Mouse (Mus musculus) adrenal gland, postnatal 10 days (tissue): Measurements from ENCODE around the gene Polr3f. TPM values are rescaled to one million over a fixed set of nuclear protein-coding genes. Genes with fewer than 3 reads are reported as not detected.
A peak's percentile ranks its signal among the peaks of the same experiment; 100 is the strongest.

Experiments used
- DNase-seq: peaks from one replicate; pipeline ENCODE4 v3.0.0; 2021; ENCODE audit warnings: mixed read lengths
- long read RNA-seq, 2 experiments: library from polyadenylated mRNA; stranded (forward); transcript quantifications; one replicate each; pipeline ENCODE4 v2.0.0; 2021
- total RNA-seq, 2 experiments: library from RNA; stranded (reverse); gene quantifications; 2 replicates each; pipeline ENCODE4 v1.2.3; 2021

The Polr3f gene
- 10 to 100 TPM; 17.0 to 20.7 TPM for total RNA-seq
- long read RNA-seq, experiment 1, full-length matches to known transcripts: 10 of 14 reads
- long read RNA-seq, experiment 1, partial matches to known transcripts: 0 of 14 reads
- long read RNA-seq, experiment 1, other reads (novel, unspliced or antisense): 4 of 14 reads
- long read RNA-seq, experiment 2, full-length matches to known transcripts: 4 of 7 reads
- long read RNA-seq, experiment 2, partial matches to known transcripts: 0 of 7 reads
- long read RNA-seq, experiment 2, other reads (novel, unspliced or antisense): 3 of 7 reads

GRCm38 (mm10) chr2:144526981-144527820 lies at the start of gene Polr3f, which contains the start of gene Dzank1:
TSS of gene Polr3f (plus strand) at chr2:144527718.
TSS of gene Dzank1 (minus strand) at chr2:144527414.
- DNase-seq: peak; percentile 97

GRCm38 (mm10) chr2:144479421-144479820 lies 48.1 kb upstream of the Polr3f start:
- DNase-seq: no peak

GRCm38 (mm10) chr2:144484084-144484483 lies 43.4 kb upstream of the Polr3f start:
- DNase-seq: no peak

GRCm38 (mm10) chr2:144485439-144485838 lies 42.1 kb upstream of the Polr3f start:
- DNase-seq: no peak

GRCm38 (mm10) chr2:144487476-144487875 lies 40.0 kb upstream of the Polr3f start:
- DNase-seq: peak; percentile 39

GRCm38 (mm10) chr2:144489342-144489741 lies 38.2 kb upstream of the Polr3f start:
- no peak for DNase-seq

GRCm38 (mm10) chr2:144502134-144502533 lies 25.4 kb upstream of the Polr3f start:
- peak; percentile 42 for DNase-seq

- no peak for DNase-seq
These were observed 12.9 kb upstream of the Polr3f start for GRCm38 (mm10) chr2:144514619-144515018.

- DNase-seq: no peak
These were observed 7.7 kb upstream of the Polr3f start for GRCm38 (mm10) chr2:144519772-144520171.

- DNase-seq: no peak
These were observed 1.7 kb upstream of the Polr3f start for GRCm38 (mm10) chr2:144525856-144526255.

GRCm38 (mm10) chr2:144527821-144528174 lies 280 bp downstream of the Polr3f start:
- DNase-seq: no peak

- DNase-seq: no peak
These were observed 9.6 kb downstream of the Polr3f start for GRCm38 (mm10) chr2:144537123-144537522.

- no peak for DNase-seq
These were observed 13.7 kb downstream of the Polr3f start for GRCm38 (mm10) chr2:144541246-144541645.

GRCm38 (mm10) chr2:144543670-144544069 lies 16.2 kb downstream of the Polr3f start:
- no peak for DNase-seq

- peak; percentile 46 for DNase-seq
These were observed 17.1 kb downstream of the Polr3f start for GRCm38 (mm10) chr2:144544630-144545029.

- DNase-seq: no peak
These were observed 17.5 kb downstream of the Polr3f start for GRCm38 (mm10) chr2:144545061-144545460.

- DNase-seq: peak; percentile 25
These were observed 18.0 kb downstream of the Polr3f start for GRCm38 (mm10) chr2:144545481-144545880.

- no peak for DNase-seq
These were observed 20.0 kb downstream of the Polr3f start for GRCm38 (mm10) chr2:144547559-144547958.

GRCm38 (mm10) chr2:144550529-144550928 lies 23.0 kb downstream of the Polr3f start, which contains the start of gene Rbbp9:
TSS of gene Rbbp9 (minus strand) at chr2:144550869.
- DNase-seq: peak; percentile 61

GRCm38 (mm10) chr2:144553905-144554304 lies 26.4 kb downstream of the Polr3f start:
- no peak for DNase-seq

GRCm38 (mm10) chr2:144555286-144555819 lies 27.8 kb downstream of the Polr3f start:
- DNase-seq: no peak

- DNase-seq: peak; percentile 98
These were observed 28.5 kb downstream of the Polr3f start, which contains the start of gene Sec23b for GRCm38 (mm10) chr2:144555820-144556552. TSS of gene Sec23b (plus strand) at chr2:144556229.
